Mouse (Mus musculus) heart, adult 2 months (tissue): ENCODE measurements at regions not wholly inside any gene's neighbourhood (a gene's known extent, or its start where the extent isn't known, plus 50 kb on each side); places are given as distances from the start of the nearest gene placed in this dataset.

Experiments used
- CTCF ChIP-seq: fragments of 200-600 bp; IDR thresholded peaks from 2 replicates; pipeline ENCODE4 v1.8.1; 2022; ENCODE audit warnings: antibody characterized with exemption, mild to moderate bottlenecking, moderate library complexity
- POLR2A ChIP-seq: fragments of 200-500 bp; IDR thresholded peaks from 2 replicates; pipeline ENCODE4 v1.6.1; 2011; ENCODE audit warnings: mild to moderate bottlenecking, low read depth, low read length, control low read depth; ENCODE audit not compliant: insufficient read depth

- TF ChIP-seq CTCF (no peak), POLR2A (no peak)
Observed at GRCm38 (mm10) chr5:55293978-55294377, 1295.7 kb downstream of the Stim2 start.
